Mouse (Mus musculus) intestine, embryonic 14.5 days (tissue): ENCODE data around the gene Jakmip3. TPM values are rescaled to one million over a fixed set of nuclear protein-coding genes. Genes with fewer than 3 reads are reported as not detected.

Source experiments
- ATAC-seq: fragments of 200-750 bp; cut with Nextera tagmentation; replicated peaks from 2 replicates; pipeline ENCODE4 v1.8.0; 2017; ENCODE audit warnings: low read depth, moderate number of reproducible peaks, moderate TSS enrichment, moderate library complexity; ENCODE audit not compliant: low FRiP score, low TSS enrichment
- DNase-seq: peaks from one replicate; pipeline ENCODE4 v3.0.0-alpha.2; 2018; ENCODE audit warnings: low spot score
- H3K27ac ChIP-seq: fragments of 300-500 bp; sonication (generic); 2 replicates; pipeline ENCODE4 v1.5.1; 2014; ENCODE audit warnings: low read depth, mild to moderate bottlenecking, control low read depth
- H3K27me3 ChIP-seq: fragments of 300-500 bp; sonication (generic); replicated peaks from 2 replicates; pipeline ENCODE4 v1.6.1; 2014; ENCODE audit warnings: low read length, control low read depth; ENCODE audit not compliant: control insufficient read depth, insufficient read depth
- H3K36me3 ChIP-seq: fragments of 300-500 bp; sonication (generic); 2 replicates; pipeline ENCODE4 v1.6.1; 2014; ENCODE audit warnings: low read length, control low read depth; ENCODE audit not compliant: control insufficient read depth, insufficient read depth
- H3K4me1 ChIP-seq: fragments of 300-500 bp; sonication (generic); replicated peaks from 2 replicates; pipeline ENCODE4 v1.6.1; 2014; ENCODE audit warnings: low read length, control low read depth, mixed read lengths; ENCODE audit not compliant: control insufficient read depth, insufficient read depth
- H3K4me2 ChIP-seq: fragments of 300-500 bp; sonication (generic); 2 replicates; pipeline ENCODE4 v1.6.1; 2014; ENCODE audit warnings: low read length
- H3K4me3 ChIP-seq: fragments of 300-500 bp; sonication (generic); 2 replicates; pipeline ENCODE4 v1.5.1; 2014; ENCODE audit warnings: low read depth, low read length, control low read depth, mixed read lengths
- H3K9ac ChIP-seq: fragments of 300-500 bp; sonication (generic); 2 replicates; pipeline ENCODE4 v1.6.1; 2014; ENCODE audit warnings: mild to moderate bottlenecking, low read length
- H3K9me3 ChIP-seq: fragments of 300-500 bp; sonication (generic); 2 replicates; pipeline ENCODE4 v1.6.1; 2016; ENCODE audit warnings: low read length, control low read depth; ENCODE audit not compliant: control insufficient read depth
- WGBS: fragments of 180-500 bp; shearing (Covaris S2); extraction: QIAGEN DNeasy Blood & Tissue Kit; methylation state at CpG from one replicate; pipeline ENCODE4 v1.1.7; 2014; 5-methylcytosine and 5-hydroxymethylcytosine counted together
- polyA plus RNA-seq: library from polyadenylated mRNA; unstranded; fragments of >200 nt; fragmentation: Nextera tagmentation; extraction: Ambion mirVana; gene quantifications from 2 replicates; pipeline ENCODE4 v1.2.1, GENCODE M21; 2014

The Jakmip3 gene
- polyA plus RNA-seq, 1 experiment from 2014 or later, result 0.46 TPM

GRCm38 (mm10) chr7:139031215-139031614 is 90.7 kb downstream of the Jakmip3 start:
- Histone ChIP-seq H3K27me3 (no peaks in the 10 kb centered on the region), H3K27ac (no peak overlapping the region), H3K36me3 (no peaks in the 10 kb centered on the region), H3K4me1 (no peaks in the 10 kb centered on the region), H3K9me3 (no peaks in the 10 kb centered on the region), H3K9ac (no peak overlapping the region), H3K4me3 (no peak overlapping the region), H3K4me2 (no peak overlapping the region)
- no peak for DNase-seq
- WGBS, result 90% methylated on average over 4 of the region's 4 CpGs
- no peak for ATAC-seq

DNA sequence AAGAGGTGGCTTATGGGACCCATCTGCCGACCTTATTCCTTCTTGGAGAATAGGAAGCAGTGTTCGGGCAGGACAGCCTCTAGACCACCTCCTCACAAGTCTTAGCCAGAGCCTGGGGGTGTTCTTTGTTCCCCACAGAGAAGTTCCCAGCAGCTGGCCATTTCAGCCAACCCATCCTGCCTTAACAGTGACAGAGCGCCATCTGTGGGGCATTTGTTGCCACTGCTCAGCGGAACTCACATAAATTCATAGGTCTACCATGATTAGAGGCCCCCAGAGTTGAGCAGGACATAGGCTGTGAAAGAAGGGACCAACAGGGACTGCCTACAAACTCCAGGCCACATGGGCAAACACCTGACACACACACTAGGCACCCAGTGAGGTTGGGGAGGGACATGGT is 122.9 kb downstream of the Jakmip3 start:
- no peak overlapping the region for H3K4me2 ChIP-seq
- H3K27ac ChIP-seq, result no peak overlapping the region
- no peaks in the 10 kb centered on the region for H3K27me3 ChIP-seq
- 58% methylated on average over 4 of the region's 4 CpGs for WGBS
- ATAC-seq, result no peak
- H3K4me3 ChIP-seq, result no peak overlapping the region
- H3K9ac ChIP-seq, result no peak overlapping the region
- no peak for DNase-seq
- H3K9me3 ChIP-seq, result no peaks in the 10 kb centered on the region
- no peaks in the 10 kb centered on the region for H3K36me3 ChIP-seq
- H3K4me1 ChIP-seq, result no peaks in the 10 kb centered on the region

DNA sequence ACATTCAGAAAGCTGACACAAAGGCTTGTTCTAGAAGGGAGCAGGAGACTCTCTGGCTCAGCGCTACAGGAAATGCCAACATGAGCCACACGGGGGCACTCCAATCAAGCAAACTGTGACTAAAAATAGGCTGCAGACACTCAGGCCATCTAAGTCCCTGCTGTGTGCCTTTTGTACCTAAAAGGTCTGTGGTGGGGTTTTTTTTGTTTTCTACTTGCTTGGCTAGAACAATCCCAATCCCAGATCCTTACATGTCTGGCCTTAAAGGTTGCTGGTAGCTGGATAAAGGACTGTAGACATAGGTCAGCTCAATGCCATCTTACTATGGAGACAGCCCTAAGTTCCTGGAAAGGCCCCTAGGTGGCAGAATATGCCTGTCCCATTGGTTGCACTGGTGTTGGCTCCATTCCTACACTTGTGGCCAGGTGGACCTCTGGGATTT is 127.7 kb downstream of the Jakmip3 start:
- WGBS, result 0% methylated on average over 2 of the region's 2 CpGs
- no peaks in the 10 kb centered on the region for H3K4me1 ChIP-seq
- H3K9me3 ChIP-seq, result no peaks in the 10 kb centered on the region
- H3K4me2 ChIP-seq, result no peak overlapping the region
- ATAC-seq (peak; percentile 51), DNase-seq (peak; percentile 96)
- H3K4me3 ChIP-seq, result no peak overlapping the region
- no peaks in the 10 kb centered on the region for H3K36me3 ChIP-seq
- H3K27ac ChIP-seq, result no peak overlapping the region
- H3K27me3 ChIP-seq, result no peaks in the 10 kb centered on the region
- H3K9ac ChIP-seq, result no peak overlapping the region

DNA sequence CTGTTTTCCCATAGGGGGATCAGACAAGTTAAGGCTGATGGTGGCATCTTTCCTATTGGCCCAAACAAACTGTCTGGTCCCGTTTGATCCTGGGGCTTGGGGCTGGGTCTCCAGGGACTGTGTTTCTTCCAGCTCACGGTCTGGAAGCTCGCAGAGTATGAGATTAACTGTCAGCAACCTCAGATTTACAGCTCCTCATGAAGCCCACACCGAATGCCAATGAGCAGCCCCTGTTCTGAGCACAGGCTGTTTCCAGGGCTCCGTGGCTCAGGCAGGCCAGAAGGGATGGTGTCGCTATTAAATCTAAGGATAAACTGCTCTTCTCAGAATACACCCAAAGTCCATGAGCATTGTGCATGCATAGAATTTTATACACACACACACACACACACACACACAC is 133.7 kb downstream of the Jakmip3 start:
- no peaks in the 10 kb centered on the region for H3K9me3 ChIP-seq
- no peak overlapping the region for H3K4me3 ChIP-seq
- 22% methylated on average over 6 of the region's 6 CpGs for WGBS
- no peaks in the 10 kb centered on the region for H3K36me3 ChIP-seq
- H3K27ac ChIP-seq, result no peak overlapping the region
- peaks cover 27% of the 10 kb centered on the region for H3K4me1 ChIP-seq
- DNase-seq, result no peak
- no peak overlapping the region for H3K9ac ChIP-seq
- no peak overlapping the region for H3K4me2 ChIP-seq
- no peak for ATAC-seq
- H3K27me3 ChIP-seq, result no peaks in the 10 kb centered on the region

GRCm38 (mm10) chr7:139075054-139075794 is 134.7 kb downstream of the Jakmip3 start:
- no peaks in the 10 kb centered on the region for H3K9me3 ChIP-seq
- no peak overlapping the region for H3K4me2 ChIP-seq
- H3K4me1 ChIP-seq, result peaks cover 27% of the 10 kb centered on the region
- no peak overlapping the region for H3K4me3 ChIP-seq
- H3K27ac ChIP-seq, result no peak overlapping the region
- DNase-seq (no peak), ATAC-seq (0 out of 2 replicates have a peak, but pooled peaks have one; percentile 32)
- H3K27me3 ChIP-seq, result no peaks in the 10 kb centered on the region
- no peaks in the 10 kb centered on the region for H3K36me3 ChIP-seq
- 45% methylated on average over 14 of the region's 14 CpGs for WGBS
- no peak overlapping the region for H3K9ac ChIP-seq

GRCm38 (mm10) chr7:139077283-139077682 is 136.8 kb downstream of the Jakmip3 start:
- no peaks in the 10 kb centered on the region for H3K9me3 ChIP-seq
- DNase-seq (no peak), ATAC-seq (0 out of 2 replicates have a peak, but pooled peaks have one; percentile 16)
- no peaks in the 10 kb centered on the region for H3K36me3 ChIP-seq
- no peak overlapping the region for H3K9ac ChIP-seq
- no peaks in the 10 kb centered on the region for H3K27me3 ChIP-seq
- peak overlapping the region; percentile 49; the same call in 1 of the 2 replicates for H3K27ac ChIP-seq
- WGBS, result 19% methylated on average over 7 of the region's 7 CpGs
- H3K4me2 ChIP-seq, result peak overlapping the region; percentile 9; the same call in 1 of the 2 replicates
- peaks cover 27% of the 10 kb centered on the region for H3K4me1 ChIP-seq
- H3K4me3 ChIP-seq, result no peak overlapping the region

- Histone ChIP-seq H3K4me1 (peaks cover 27% of the 10 kb centered on the region), H3K36me3 (no peaks in the 10 kb centered on the region), H3K9me3 (no peaks in the 10 kb centered on the region), H3K4me3 (no peak overlapping the region), H3K27ac (peak overlapping the region; percentile 49; the same call in 1 of the 2 replicates), H3K4me2 (peak overlapping the region; percentile 9), H3K27me3 (no peaks in the 10 kb centered on the region), H3K9ac (no peak overlapping the region)
- ATAC-seq, result no peak
- 42% methylated on average over 6 of the region's 6 CpGs for WGBS
- no peak for DNase-seq
Measured at GRCm38 (mm10) chr7:139078181-139078580, 137.7 kb downstream of the Jakmip3 start.

DNA sequence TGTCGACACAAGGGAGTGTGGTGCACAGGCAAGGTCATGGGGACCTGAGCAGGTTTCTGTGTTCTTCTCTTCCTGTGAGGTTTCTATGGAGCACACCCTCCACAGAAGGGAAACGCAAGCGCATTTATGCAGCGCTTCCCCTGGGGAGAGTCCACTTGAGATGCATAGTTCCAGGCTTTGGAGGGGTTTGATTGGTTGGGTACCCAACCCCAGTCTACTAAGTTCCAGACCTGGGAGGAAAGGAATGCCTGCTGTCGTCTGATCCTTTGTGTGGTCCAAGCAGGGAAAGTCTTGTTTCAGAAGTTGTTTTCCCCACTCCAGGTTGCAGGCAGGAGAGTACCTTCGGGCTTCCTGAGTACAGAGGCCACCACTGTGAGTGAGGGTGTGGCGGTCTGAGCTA is 138.6 kb downstream of the Jakmip3 start:
- H3K9ac ChIP-seq, result no peak overlapping the region
- WGBS, result 63% methylated on average over 7 of the region's 7 CpGs
- no peaks in the 10 kb centered on the region for H3K9me3 ChIP-seq
- no peak for ATAC-seq
- no peak overlapping the region for H3K4me2 ChIP-seq
- no peaks in the 10 kb centered on the region for H3K27me3 ChIP-seq
- H3K4me3 ChIP-seq, result no peak overlapping the region
- H3K27ac ChIP-seq, result no peak overlapping the region
- peaks cover 27% of the 10 kb centered on the region for H3K4me1 ChIP-seq
- no peaks in the 10 kb centered on the region for H3K36me3 ChIP-seq
- DNase-seq, result no peak

DNA sequence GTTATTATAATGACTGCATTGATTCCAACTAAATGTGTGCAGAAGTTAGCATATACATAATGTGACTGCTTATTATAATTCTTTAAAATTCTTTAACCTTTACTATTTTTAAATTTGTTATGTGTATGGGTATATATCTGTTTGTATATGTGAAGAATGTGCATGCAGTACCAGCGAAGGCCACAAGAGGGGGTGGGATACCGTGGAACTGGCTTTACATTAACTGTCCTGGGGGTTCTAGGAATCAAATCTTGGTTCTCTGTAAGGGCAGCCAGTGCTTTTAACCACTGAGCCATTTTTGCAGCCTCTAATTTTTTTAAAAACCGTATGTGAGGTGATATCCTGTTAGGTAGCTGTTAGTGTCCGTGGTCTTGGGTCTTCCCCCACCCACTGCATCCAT is 140.2 kb downstream of the Jakmip3 start:
- peaks cover 23% of the 10 kb centered on the region for H3K4me1 ChIP-seq
- no peaks in the 10 kb centered on the region for H3K9me3 ChIP-seq
- H3K27me3 ChIP-seq, result peaks cover 7% of the 10 kb centered on the region; the same call in 1 of the 2 replicates
- H3K9ac ChIP-seq, result no peak overlapping the region
- ATAC-seq (no peak), DNase-seq (no peak)
- H3K27ac ChIP-seq, result no peak overlapping the region
- no peak overlapping the region for H3K4me2 ChIP-seq
- H3K36me3 ChIP-seq, result no peaks in the 10 kb centered on the region
- 66% methylated on average over 4 of the region's 4 CpGs for WGBS
- H3K4me3 ChIP-seq, result no peak overlapping the region
